Mouse (Mus musculus) neural tube, embryonic 13.5 days (tissue): ENCODE data around the gene B3galnt1. TPM values are rescaled to one million over a fixed set of nuclear protein-coding genes. Genes with fewer than 3 reads are reported as not detected.
"Not testable (repeated sequence)": the region's sequence is repeated elsewhere in the genome, so short reads cannot be mapped to it uniquely, and the experiment has no call there.

Experiments used
- ATAC-seq: fragments of 200-750 bp; cut with Nextera tagmentation; 2 replicates; pipeline ENCODE4 v1.8.0; 2017; ENCODE audit warnings: low read depth, mild to moderate bottlenecking, moderate TSS enrichment, moderate library complexity
- H3K27ac ChIP-seq: fragments of 300-500 bp; sonication (generic); replicated peaks from 2 replicates; pipeline ENCODE4 v1.5.1; 2015; ENCODE audit warnings: moderate library complexity, mild to moderate bottlenecking, inconsistent platforms
- H3K27me3 ChIP-seq: fragments of 300-500 bp; sonication (generic); 2 replicates; pipeline ENCODE4 v1.6.1; 2015; ENCODE audit warnings: mild to moderate bottlenecking, inconsistent platforms
- H3K36me3 ChIP-seq: fragments of 300-500 bp; sonication (generic); 2 replicates; pipeline ENCODE4 v1.6.1; 2015; ENCODE audit warnings: mild to moderate bottlenecking, inconsistent platforms
- H3K4me1 ChIP-seq: fragments of 300-500 bp; sonication (generic); replicated peaks from 2 replicates; pipeline ENCODE4 v1.6.1; 2015; ENCODE audit warnings: inconsistent platforms
- H3K4me2 ChIP-seq: fragments of 300-500 bp; sonication (generic); 2 replicates; pipeline ENCODE4 v1.6.1; 2015; ENCODE audit warnings: inconsistent platforms, mild to moderate bottlenecking, moderate library complexity
- H3K4me3 ChIP-seq: fragments of 300-500 bp; sonication (generic); 2 replicates; pipeline ENCODE4 v1.5.1; 2015; ENCODE audit warnings: mild to moderate bottlenecking, inconsistent platforms
- H3K9ac ChIP-seq: fragments of 300-500 bp; sonication (generic); 2 replicates; pipeline ENCODE4 v1.6.1; 2015; ENCODE audit warnings: moderate library complexity, mild to moderate bottlenecking, inconsistent platforms
- H3K9me3 ChIP-seq: fragments of 300-500 bp; sonication (generic); 2 replicates; pipeline ENCODE4 v1.6.1; 2016; ENCODE audit warnings: inconsistent platforms
- WGBS: fragments of 180-500 bp; shearing (Covaris S2); methylation state at CpG from one replicate; pipeline ENCODE4 v1.1.7; 2015; 5-methylcytosine and 5-hydroxymethylcytosine counted together
- polyA plus RNA-seq: library from polyadenylated mRNA; unstranded; fragments of >200 nt; fragmentation: Nextera tagmentation; extraction: Ambion mirVana; gene quantifications from 2 replicates; pipeline ENCODE4 v1.2.1, GENCODE M21; 2015

Gene B3galnt1
- polyA plus RNA-seq, 1 experiment from 2014 or later, result 76.0 TPM

GRCm38 (mm10) chr3:69597211-69597610 lies 1.5 kb downstream of the B3galnt1 start:
- no peak overlapping the region for H3K27ac ChIP-seq
- WGBS, result 85% methylated on average over 6 of the region's 6 CpGs
- H3K9ac ChIP-seq, result peak overlapping the region; percentile 88
- H3K27me3 ChIP-seq, result no peaks in the 10 kb centered on the region
- peaks cover 24% of the 10 kb centered on the region for H3K4me1 ChIP-seq
- peak overlapping the region; percentile 67 for H3K4me2 ChIP-seq
- no peaks in the 10 kb centered on the region for H3K36me3 ChIP-seq
- H3K9me3 ChIP-seq, result no peaks in the 10 kb centered on the region
- H3K4me3 ChIP-seq, result peak overlapping the region; percentile 76
- no peak for ATAC-seq

- no peak overlapping the region for H3K27ac ChIP-seq
- H3K4me1 ChIP-seq, result peaks cover 24% of the 10 kb centered on the region
- WGBS, result 89% methylated on average over 3 of the region's 3 CpGs
- no peaks in the 10 kb centered on the region for H3K36me3 ChIP-seq
- no peak for ATAC-seq
- no peak overlapping the region for H3K4me3 ChIP-seq
- H3K9me3 ChIP-seq, result no peaks in the 10 kb centered on the region
- no peak overlapping the region for H3K9ac ChIP-seq
- H3K27me3 ChIP-seq, result no peaks in the 10 kb centered on the region
- 0 out of 2 replicates have a peak overlapping the region, but pooled peaks have one; percentile 5 for H3K4me2 ChIP-seq
Observed at GRCm38 (mm10) chr3:69596116-69596515, 2.6 kb downstream of the B3galnt1 start.

- peaks cover 24% of the 10 kb centered on the region for H3K4me1 ChIP-seq
- H3K27me3 ChIP-seq, result no peaks in the 10 kb centered on the region
- no peak overlapping the region for H3K9ac ChIP-seq
- H3K9me3 ChIP-seq, result no peaks in the 10 kb centered on the region
- ATAC-seq, result no peak
- WGBS, result 75% methylated on average over 9 of the region's 9 CpGs
- H3K27ac ChIP-seq, result no peak overlapping the region
- H3K4me2 ChIP-seq, result no peak overlapping the region
- H3K4me3 ChIP-seq, result no peak overlapping the region
- H3K36me3 ChIP-seq, result no peaks in the 10 kb centered on the region
Observed at GRCm38 (mm10) chr3:69594071-69594470, 4.7 kb downstream of the B3galnt1 start.

GRCm38 (mm10) chr3:69593426-69593825 lies 5.3 kb downstream of the B3galnt1 start:
- no peaks in the 10 kb centered on the region for H3K27me3 ChIP-seq
- peaks cover 24% of the 10 kb centered on the region for H3K4me1 ChIP-seq
- no peak overlapping the region for H3K4me2 ChIP-seq
- H3K9me3 ChIP-seq, result no peaks in the 10 kb centered on the region
- H3K9ac ChIP-seq, result no peak overlapping the region
- ATAC-seq, result no peak
- no peak overlapping the region for H3K4me3 ChIP-seq
- no peak overlapping the region for H3K27ac ChIP-seq
- H3K36me3 ChIP-seq, result no peaks in the 10 kb centered on the region
- WGBS, result 89% methylated on average over 8 of the region's 8 CpGs

- no peaks in the 10 kb centered on the region for H3K4me1 ChIP-seq
- no peaks in the 10 kb centered on the region for H3K9me3 ChIP-seq
- H3K4me2 ChIP-seq, result no peak overlapping the region
- no peak for ATAC-seq
- whole genome bisulfite sequencing, result 59% methylated on average over 10 of the region's 10 CpGs
- no peak overlapping the region for H3K27ac ChIP-seq
- H3K9ac ChIP-seq, result no peak overlapping the region
- peaks cover 4% of the 10 kb centered on the region for H3K36me3 ChIP-seq
- H3K4me3 ChIP-seq, result no peak overlapping the region
- H3K27me3 ChIP-seq, result no peaks in the 10 kb centered on the region
Observed at GRCm38 (mm10) chr3:69588101-69588760, 10.5 kb downstream of the B3galnt1 start.

- ATAC-seq, result no peak
- H3K4me2 ChIP-seq, result no peak overlapping the region
- WGBS, result 76% methylated on average over 1 of the region's 1 CpGs
- no peak overlapping the region for H3K27ac ChIP-seq
- no peaks in the 10 kb centered on the region for H3K27me3 ChIP-seq
- H3K4me1 ChIP-seq, result no peaks in the 10 kb centered on the region
- H3K36me3 ChIP-seq, result peaks cover 24% of the 10 kb centered on the region
- H3K9me3 ChIP-seq, result no peaks in the 10 kb centered on the region
- no peak overlapping the region for H3K9ac ChIP-seq
- no peak overlapping the region for H3K4me3 ChIP-seq
Observed at GRCm38 (mm10) chr3:69583798-69584197, 15.0 kb downstream of the B3galnt1 start.

- Histone ChIP-seq H3K27me3 (no peaks in the 10 kb centered on the region), H3K4me1 (no peaks in the 10 kb centered on the region), H3K36me3 (peaks cover 62% of the 10 kb centered on the region), H3K9me3 (no peaks in the 10 kb centered on the region), H3K4me3 (no peak overlapping the region), H3K27ac (no peak overlapping the region), H3K9ac (no peak overlapping the region), H3K4me2 (no peak overlapping the region)
- WGBS, result 96% methylated on average over 1 of the region's 1 CpGs
- no peak for ATAC-seq
Observed at GRCm38 (mm10) chr3:69578791-69579190, 20.0 kb downstream of the B3galnt1 start.

- no peak overlapping the region for H3K9ac ChIP-seq
Observed at GRCm38 (mm10) chr3:69576715-69577114, 22.0 kb downstream of the B3galnt1 start.

GRCm38 (mm10) chr3:69575577-69575976 lies 23.2 kb downstream of the B3galnt1 start:
- no peak overlapping the region for H3K9ac ChIP-seq
- H3K4me2 ChIP-seq, result no peak overlapping the region
- peaks cover 52% of the 10 kb centered on the region for H3K36me3 ChIP-seq
- no peaks in the 10 kb centered on the region for H3K4me1 ChIP-seq
- 95% methylated on average over 11 of the region's 11 CpGs for WGBS
- no peak overlapping the region for H3K27ac ChIP-seq
- H3K9me3 ChIP-seq, result no peaks in the 10 kb centered on the region
- no peak overlapping the region for H3K4me3 ChIP-seq
- no peak for ATAC-seq
- no peaks in the 10 kb centered on the region for H3K27me3 ChIP-seq

More at GRCm38 (mm10) chr3:69576715-69577114, 22.0 kb downstream of the B3galnt1 start:
- ATAC-seq, result no peak
- no peak overlapping the region for H3K4me2 ChIP-seq
- H3K4me3 ChIP-seq, result no peak overlapping the region
- H3K36me3 ChIP-seq, result peaks cover 53% of the 10 kb centered on the region
- WGBS, result 83% methylated on average over 3 of the region's 3 CpGs
- no peaks in the 10 kb centered on the region for H3K27me3 ChIP-seq
- H3K27ac ChIP-seq, result no peak overlapping the region
- no peaks in the 10 kb centered on the region for H3K9me3 ChIP-seq
- H3K4me1 ChIP-seq, result no peaks in the 10 kb centered on the region

GRCm38 (mm10) chr3:69572561-69572960 lies 26.2 kb downstream of the B3galnt1 start:
- H3K9ac ChIP-seq, result no peak overlapping the region
- H3K27ac ChIP-seq, result no peak overlapping the region
- no peak overlapping the region for H3K4me3 ChIP-seq
- H3K9me3 ChIP-seq, result no peaks in the 10 kb centered on the region
- H3K36me3 ChIP-seq, result peaks cover 36% of the 10 kb centered on the region
- no peaks in the 10 kb centered on the region for H3K27me3 ChIP-seq
- ATAC-seq, result no peak
- no peaks in the 10 kb centered on the region for H3K4me1 ChIP-seq
- WGBS, result 87% methylated on average over 5 of the region's 5 CpGs
- H3K4me2 ChIP-seq, result no peak overlapping the region

GRCm38 (mm10) chr3:69565586-69565985 lies 33.2 kb downstream of the B3galnt1 start:
- WGBS, result 91% methylated on average over 1 of the region's 1 CpGs
- H3K9me3 ChIP-seq, result not testable (repeated sequence)

GRCm38 (mm10) chr3:69563406-69563805 lies 35.4 kb downstream of the B3galnt1 start:
- no peak for ATAC-seq
- Histone ChIP-seq H3K4me1 (no peaks in the 10 kb centered on the region), H3K4me3 (no peak overlapping the region), H3K4me2 (no peak overlapping the region), H3K27me3 (no peaks in the 10 kb centered on the region), H3K9ac (no peak overlapping the region), H3K36me3 (no peaks in the 10 kb centered on the region), H3K27ac (no peak overlapping the region), H3K9me3 (no peaks in the 10 kb centered on the region)
- WGBS, result 96% methylated on average over 4 of the region's 6 CpGs

More at GRCm38 (mm10) chr3:69565586-69565985, 33.2 kb downstream of the B3galnt1 start:
- not testable (repeated sequence) for H3K4me1 ChIP-seq, H3K36me3 ChIP-seq, H3K4me3 ChIP-seq, H3K9ac ChIP-seq, H3K27ac ChIP-seq, H3K27me3 ChIP-seq, H3K4me2 ChIP-seq, ATAC-seq

GRCm38 (mm10) chr3:69561686-69562085 lies 37.1 kb downstream of the B3galnt1 start:
- peaks cover 4% of the 10 kb centered on the region; the same call in 1 of the 2 replicates for H3K4me1 ChIP-seq

More at GRCm38 (mm10) chr3:69561686-69562085, 37.1 kb downstream of the B3galnt1 start:
- Histone ChIP-seq H3K9ac (no peak overlapping the region), H3K4me2 (no peak overlapping the region), H3K27ac (no peak overlapping the region), H3K27me3 (no peaks in the 10 kb centered on the region), H3K4me3 (no peak overlapping the region), H3K36me3 (no peaks in the 10 kb centered on the region), H3K9me3 (no peaks in the 10 kb centered on the region)
- 78% methylated on average over 5 of the region's 5 CpGs for WGBS
- ATAC-seq, result no peak
